Mouse (Mus musculus): ENCODE measurements around the gene Olfr130. TPM values are rescaled to one million over a fixed set of nuclear protein-coding genes. Genes with fewer than 3 reads are reported as not detected.

Gene Olfr130
- not detected for polyA plus RNA-seq (2017; shearing (Covaris generic))

DNA sequence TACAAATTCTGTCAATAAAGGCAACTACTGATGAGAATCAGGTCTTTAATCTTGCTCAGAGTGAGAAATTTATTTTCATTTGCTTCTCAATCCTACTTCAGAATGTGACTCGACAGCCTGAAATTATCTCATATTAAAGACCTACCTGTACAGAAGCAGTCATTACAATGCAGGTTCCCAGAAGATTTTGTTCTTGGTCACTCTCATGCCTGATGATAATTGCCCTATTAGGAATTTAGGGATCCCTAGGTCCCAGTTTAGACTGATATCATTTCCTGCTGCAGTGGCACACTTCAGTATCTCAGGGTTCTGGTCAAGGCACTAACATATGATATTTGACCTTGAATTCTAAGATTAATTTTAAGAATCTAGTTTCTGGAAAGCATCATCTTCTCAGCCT is at the start of gene Olfr130:
Gene Olfr130, plus strand, starts transcription at position 301 of the 400 bp plus-strand sequence.

DNA sequence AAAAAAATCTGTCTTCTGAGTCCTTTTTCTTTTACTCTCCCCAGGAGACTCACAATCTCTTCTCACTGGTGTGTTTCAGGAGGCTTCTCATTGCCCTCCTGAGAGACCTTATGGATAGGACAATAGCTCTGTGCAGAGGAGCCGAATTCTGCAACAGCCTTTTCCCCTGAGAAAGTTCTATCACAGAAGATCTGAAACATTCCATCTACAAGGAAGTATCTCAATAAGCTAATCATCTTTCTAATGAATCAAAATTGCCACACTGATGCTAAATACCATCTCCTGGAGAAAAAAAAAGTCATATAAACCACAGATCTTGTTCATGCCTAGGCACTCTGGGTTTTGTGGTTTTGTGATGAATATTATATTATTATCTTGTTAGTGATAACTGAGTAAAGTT is 3.7 kb upstream of the Olfr130 start, which contains the start of gene Olfr129:
Gene Olfr129, minus strand, starts transcription at position 101 of the 400 bp plus-strand sequence.

DNA sequence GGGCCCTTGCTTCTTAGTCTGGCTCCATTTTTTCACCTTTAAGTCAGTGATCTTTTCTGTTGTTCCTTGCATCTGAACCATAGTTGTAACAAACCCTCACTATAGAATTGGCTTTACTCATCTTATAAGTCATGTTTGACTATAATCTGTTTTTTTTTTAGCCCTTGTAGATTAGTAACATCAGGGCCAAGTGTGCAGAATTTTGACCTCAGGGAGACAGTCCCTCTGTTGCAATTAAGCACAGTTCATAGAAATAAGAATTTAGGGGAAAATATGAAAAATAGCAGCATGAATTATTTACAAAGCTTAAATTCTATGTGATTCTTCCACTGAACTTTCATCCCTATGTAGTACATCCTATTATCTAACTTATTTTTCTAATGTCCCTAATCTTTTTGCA is 24.9 kb downstream of the Olfr130 start, which contains the start of gene Olfr131:
Gene Olfr131, minus strand, starts transcription at position 101 of the 400 bp plus-strand sequence.

Other genes with a start within 250 kb of the Olfr130 start
- not detected for gene Olfr125, start 231.0 kb upstream of the Olfr130 start, polyA plus RNA-seq (2017; shearing (Covaris generic))
- gene Olfr126, start 216.4 kb upstream of the Olfr130 start, polyA plus RNA-seq (2017; shearing (Covaris generic)): not detected
- not detected for gene Olfr127, start 163.5 kb upstream of the Olfr130 start, polyA plus RNA-seq (2017; shearing (Covaris generic))
- 0.15 TPM for gene Olfr128, start 143.4 kb upstream of the Olfr130 start, polyA plus RNA-seq (2017; shearing (Covaris generic))
- gene Olfr761, start 110.8 kb upstream of the Olfr130 start, polyA plus RNA-seq (2017; shearing (Covaris generic)): not detected
- not detected for gene Olfr129, start 3.8 kb upstream of the Olfr130 start, polyA plus RNA-seq (2017; shearing (Covaris generic))
- not detected for gene Olfr131, start 24.8 kb downstream of the Olfr130 start, polyA plus RNA-seq (2017; shearing (Covaris generic))
- gene Olfr132, start 70.6 kb downstream of the Olfr130 start, polyA plus RNA-seq (2017; shearing (Covaris generic)): not detected
- not detected for gene Olfr133, start 81.4 kb downstream of the Olfr130 start, polyA plus RNA-seq (2017; shearing (Covaris generic))
- gene Olfr134, start 107.5 kb downstream of the Olfr130 start, polyA plus RNA-seq (2017; shearing (Covaris generic)): not detected
- not detected for gene Olfr135, start 140.4 kb downstream of the Olfr130 start, polyA plus RNA-seq (2017; shearing (Covaris generic))
- not detected for gene Olfr138, start 197.1 kb downstream of the Olfr130 start, polyA plus RNA-seq (2017; shearing (Covaris generic))
- not detected for gene Olfr137, start 243.6 kb downstream of the Olfr130 start, polyA plus RNA-seq (2017; shearing (Covaris generic))

All from effector memory CD4-positive, alpha-beta T cell, adult 5 months (primary cell).